Mouse (Mus musculus) ES-Bruce4 (cell line): ENCODE data around the gene Zfp644. TPM values are rescaled to one million over a fixed set of nuclear protein-coding genes. Genes with fewer than 3 reads are reported as not detected.

ENCODE experiments used
- H3K27ac ChIP-seq: 2 replicates; pipeline ENCODE4 v1.5.1; 2012; ENCODE audit warnings: low read length, inconsistent platforms; ENCODE audit not compliant: insufficient read depth
- H3K27me3 ChIP-seq: 2 replicates; pipeline ENCODE4 v1.6.1; 2012; ENCODE audit warnings: mild to moderate bottlenecking, low read length, inconsistent platforms; ENCODE audit not compliant: control insufficient read depth, poor library complexity, insufficient read depth, severe bottlenecking
- H3K36me3 ChIP-seq: 2 replicates; pipeline ENCODE4 v1.6.1; 2012; ENCODE audit warnings: inconsistent platforms, mild to moderate bottlenecking, low read length, moderate library complexity; ENCODE audit not compliant: control insufficient read depth, poor library complexity, insufficient read depth, severe bottlenecking
- H3K4me1 ChIP-seq: one replicate; pipeline ENCODE4 v1.8.1; 2011; ENCODE audit warnings: low read length; ENCODE audit not compliant: control insufficient read depth, insufficient read depth
- H3K4me3 ChIP-seq: 2 replicates; pipeline ENCODE4 v1.5.1; 2011; ENCODE audit warnings: low read depth, mild to moderate bottlenecking, low read length
- H3K9ac ChIP-seq: 2 replicates; pipeline ENCODE4 v1.6.1; 2012; ENCODE audit warnings: low read depth, mild to moderate bottlenecking, inconsistent platforms; ENCODE audit not compliant: poor library complexity, severe bottlenecking
- H3K9me3 ChIP-seq: replicated peaks from 2 replicates; pipeline ENCODE4 v1.6.1; 2012; ENCODE audit warnings: mild to moderate bottlenecking, low read length, inconsistent platforms; ENCODE audit not compliant: control insufficient read depth, poor library complexity, insufficient read depth, severe bottlenecking
- CTCF ChIP-seq: IDR thresholded peaks from one replicate; pipeline ENCODE4 v1.8.1; 2011; ENCODE audit warnings: low read depth, low read length
- EP300 ChIP-seq: IDR thresholded peaks from 2 replicates; pipeline ENCODE4 v1.6.1; 2011; ENCODE audit warnings: low read depth, low read length; ENCODE audit not compliant: insufficient read depth
- POLR2A ChIP-seq: IDR thresholded peaks from one replicate; pipeline ENCODE4 v1.8.1; 2011; ENCODE audit warnings: low read length; ENCODE audit not compliant: insufficient read depth
- polyA plus RNA-seq: library from polyadenylated mRNA; stranded (reverse); fragments of >200 nt; gene quantifications from 2 replicates; pipeline ENCODE4 v1.2.4, GENCODE M21; 2011; ENCODE audit warnings: low read depth; ENCODE audit not compliant: missing spikeins, insufficient read depth, insufficient read length

The Zfp644 gene
- polyA plus RNA-seq, 1 experiment, result 92.0 TPM

DNA sequence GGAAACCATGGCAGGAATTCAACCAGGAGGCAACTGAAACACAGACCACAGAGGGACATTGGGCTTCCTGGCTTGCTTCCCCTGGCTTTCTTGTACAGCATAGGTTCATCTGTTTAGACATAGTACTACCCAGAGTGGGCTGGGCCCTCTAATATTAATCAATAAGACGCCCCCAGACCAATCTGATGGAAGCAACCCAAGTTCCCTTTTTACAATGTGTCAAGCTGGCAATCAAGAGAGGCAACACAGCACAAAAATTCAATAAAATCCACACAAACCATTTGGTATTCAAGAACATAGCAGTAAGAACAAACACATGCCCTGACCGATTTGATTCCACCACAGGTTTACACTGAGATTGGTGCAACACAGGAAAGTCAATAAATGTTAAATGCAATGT, 82.1 kb downstream of the Zfp644 start:
- no peaks in the 10 kb centered on the region for H3K9me3 ChIP-seq
- H3K9ac ChIP-seq, result no peak overlapping the region
- H3K4me1 ChIP-seq, result no peaks in the 10 kb centered on the region
- no peaks in the 10 kb centered on the region for H3K27me3 ChIP-seq
- H3K27ac ChIP-seq, result no peak overlapping the region
- TF ChIP-seq CTCF, result no peak
- TF ChIP-seq EP300, result no peak
- TF ChIP-seq POLR2A, result no peak
- peaks cover 3% of the 10 kb centered on the region; the same call in 1 of the 2 replicates for H3K36me3 ChIP-seq
- H3K4me3 ChIP-seq, result no peak overlapping the region

GRCm38 (mm10) chr5:106614570-106614969, 82.5 kb downstream of the Zfp644 start:
- Histone ChIP-seq H3K4me1 (no peaks in the 10 kb centered on the region), H3K27ac (no peak overlapping the region), H3K4me3 (no peak overlapping the region), H3K9ac (no peak overlapping the region), H3K27me3 (no peaks in the 10 kb centered on the region), H3K36me3 (peaks cover 3% of the 10 kb centered on the region; the same call in 1 of the 2 replicates), H3K9me3 (no peaks in the 10 kb centered on the region)
- no peak for TF ChIP-seq CTCF

GRCm38 (mm10) chr5:106612151-106612550, 84.9 kb downstream of the Zfp644 start:
- H3K4me3 ChIP-seq, result no peak overlapping the region
- H3K36me3 ChIP-seq, result no peaks in the 10 kb centered on the region
- H3K27me3 ChIP-seq, result no peaks in the 10 kb centered on the region
- H3K27ac ChIP-seq, result no peak overlapping the region
- TF ChIP-seq CTCF (no peak), EP300 (no peak), POLR2A (no peak)
- no peaks in the 10 kb centered on the region for H3K4me1 ChIP-seq
- no peak overlapping the region for H3K9ac ChIP-seq
- H3K9me3 ChIP-seq, result no peaks in the 10 kb centered on the region

- no peak within 1 kb of the TSS for H3K9ac ChIP-seq
Observed at GRCm38 (mm10) chr5:106608798-106609197, 88.3 kb downstream of the Zfp644 start, which contains the start of gene Gm17304. Gene Gm17304, plus strand, starts transcription at chr5:106609098.

GRCm38 (mm10) chr5:106607081-106607480, 90.0 kb downstream of the Zfp644 start:
- no peaks in the 10 kb centered on the region for H3K27me3 ChIP-seq
- TF ChIP-seq CTCF (no peak), EP300 (no peak), POLR2A (no peak)
- H3K36me3 ChIP-seq, result no peaks in the 10 kb centered on the region
- H3K27ac ChIP-seq, result no peak overlapping the region
- no peak overlapping the region for H3K9ac ChIP-seq
- H3K9me3 ChIP-seq, result no peaks in the 10 kb centered on the region
- H3K4me3 ChIP-seq, result no peak overlapping the region
- no peaks in the 10 kb centered on the region for H3K4me1 ChIP-seq

More at GRCm38 (mm10) chr5:106608798-106609197, 88.3 kb downstream of the Zfp644 start, which contains the start of gene Gm17304:
- Histone ChIP-seq H3K9me3 (no peaks in the 10 kb centered on the region), H3K27me3 (no peaks in the 10 kb centered on the region), H3K4me1 (no peaks in the 10 kb centered on the region), H3K27ac (no peak within 1 kb of the TSS), H3K4me3 (no peak within 1 kb of the TSS), H3K36me3 (no peaks in the 10 kb centered on the region)
- TF ChIP-seq POLR2A, result no peak
- no peak for TF ChIP-seq CTCF
- no peak for TF ChIP-seq EP300

GRCm38 (mm10) chr5:106605096-106605495, 92.0 kb downstream of the Zfp644 start:
- no peak overlapping the region for H3K4me3 ChIP-seq
- H3K9ac ChIP-seq, result no peak overlapping the region
- no peaks in the 10 kb centered on the region for H3K36me3 ChIP-seq
- H3K9me3 ChIP-seq, result no peaks in the 10 kb centered on the region
- TF ChIP-seq EP300, result no peak
- no peak for TF ChIP-seq CTCF
- no peak for TF ChIP-seq POLR2A
- H3K27me3 ChIP-seq, result no peaks in the 10 kb centered on the region
- H3K4me1 ChIP-seq, result no peaks in the 10 kb centered on the region
- no peak overlapping the region for H3K27ac ChIP-seq
